Mouse (Mus musculus) heart, postnatal 25 days (tissue): Measurements from ENCODE around the gene Hook1. TPM values are rescaled to one million over a fixed set of nuclear protein-coding genes. Genes with fewer than 3 reads are reported as not detected.
"Not testable (repeated sequence)": the region's sequence is repeated elsewhere in the genome, so short reads cannot be mapped to it uniquely, and the experiment has no call there.

Experiments used
- DNase-seq: peaks from one replicate; pipeline ENCODE4 v3.0.0; 2022; ENCODE audit warnings: low spot score
- intact Hi-C: fragments of 180-260 bp; cut with DNase I; formaldehyde crosslinking; loops from one replicate; pipeline ENCODE4 v1.15.1; 2025
- total RNA-seq, 2 experiments: library from RNA; stranded (reverse); gene quantifications; 2 replicates each; pipeline ENCODE4 v1.2.3; 2021

Hook1 gene
- 1 to 10 TPM; 6.8 to 7.4 TPM for total RNA-seq

DNA sequence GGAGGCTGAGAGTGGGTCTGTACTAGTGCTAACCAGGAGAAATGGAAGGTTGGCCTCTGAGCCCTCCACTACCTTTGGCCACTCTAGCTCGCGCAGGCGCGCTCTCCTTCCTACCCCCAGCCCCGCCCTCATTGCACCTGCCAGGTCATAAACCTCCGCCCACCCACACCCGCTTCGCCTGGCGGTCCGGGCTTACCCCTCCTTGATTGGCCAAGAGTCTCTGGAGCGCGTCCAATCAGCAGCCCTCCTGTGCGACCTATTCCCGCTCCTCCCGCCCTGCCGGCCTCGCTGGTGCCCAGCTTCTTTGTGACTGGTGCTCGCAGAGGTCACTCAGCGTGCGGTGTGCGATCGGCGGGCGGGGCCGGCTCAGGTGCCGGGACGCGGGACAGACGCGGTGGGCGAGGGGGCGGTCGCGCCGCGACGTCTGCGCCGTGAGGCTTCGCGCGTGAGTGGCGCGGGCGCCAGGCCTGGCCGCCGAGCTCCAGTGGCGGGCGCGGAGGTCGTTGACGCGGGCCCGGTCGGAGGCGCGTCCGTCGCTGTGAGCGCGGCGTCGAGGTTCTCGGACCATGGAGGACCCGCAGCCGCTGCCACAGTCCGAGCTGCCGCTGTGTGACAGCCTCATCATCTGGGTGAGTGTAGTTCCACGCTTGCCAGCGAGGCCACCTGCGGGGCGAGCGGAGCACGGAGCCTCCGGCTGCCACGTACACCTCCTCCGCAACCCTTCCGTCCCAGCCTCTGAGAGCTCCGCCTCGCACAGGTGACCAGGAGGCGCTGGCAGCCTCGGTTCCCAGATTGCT, at the start of gene Hook1:
Hook1 (plus strand) TSS at position 313 of the 797 bp plus-strand sequence.
- intact Hi-C loops = no loop called here
- peak; percentile 68 for DNase-seq

DNA sequence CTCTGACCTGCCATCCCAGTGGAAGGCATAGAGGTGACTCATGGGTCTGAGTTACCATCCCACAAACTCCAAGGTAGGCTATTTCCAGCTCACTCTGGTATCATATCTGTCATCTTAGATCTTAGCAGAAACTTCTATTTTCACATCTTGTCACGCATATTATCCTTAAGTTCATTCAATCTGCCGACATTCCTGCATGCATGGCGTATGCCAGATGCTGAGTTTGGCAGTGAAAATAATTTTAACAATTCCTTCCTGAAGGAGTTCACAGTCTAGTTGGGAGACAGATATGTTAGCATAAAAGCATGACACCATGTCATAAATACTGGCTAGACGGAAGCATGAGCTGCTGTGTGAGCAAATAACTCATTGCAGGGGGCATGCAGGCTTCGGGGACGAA, 49.3 kb upstream of the Hook1 start:
- DNase-seq = no peak
- intact Hi-C loops = no loop called here

DNA sequence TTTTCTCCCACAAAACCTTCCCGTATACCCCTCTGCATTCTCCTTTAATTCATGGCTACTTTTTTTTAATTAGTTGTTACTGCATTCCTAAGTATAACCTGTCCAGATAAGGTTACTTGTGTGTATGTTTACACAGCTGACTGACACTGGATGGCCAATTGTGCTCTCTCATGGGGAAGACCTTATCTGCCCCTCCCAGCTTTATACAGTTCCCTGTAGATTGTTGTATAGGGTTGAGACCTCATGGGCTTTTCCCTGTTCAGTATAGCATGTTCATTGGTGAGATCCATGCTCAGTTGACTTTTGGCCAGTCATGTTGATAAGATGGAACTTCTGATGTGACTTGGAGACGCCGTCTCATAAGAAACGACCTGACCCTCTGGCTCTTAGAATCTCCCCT, 46.6 kb upstream of the Hook1 start:
- no peak for DNase-seq
- intact Hi-C loops = loop anchor here (10.0 kb wide), 1 partner anchor 1256 kb away; no protein-coding TSS in a partner anchor

DNA sequence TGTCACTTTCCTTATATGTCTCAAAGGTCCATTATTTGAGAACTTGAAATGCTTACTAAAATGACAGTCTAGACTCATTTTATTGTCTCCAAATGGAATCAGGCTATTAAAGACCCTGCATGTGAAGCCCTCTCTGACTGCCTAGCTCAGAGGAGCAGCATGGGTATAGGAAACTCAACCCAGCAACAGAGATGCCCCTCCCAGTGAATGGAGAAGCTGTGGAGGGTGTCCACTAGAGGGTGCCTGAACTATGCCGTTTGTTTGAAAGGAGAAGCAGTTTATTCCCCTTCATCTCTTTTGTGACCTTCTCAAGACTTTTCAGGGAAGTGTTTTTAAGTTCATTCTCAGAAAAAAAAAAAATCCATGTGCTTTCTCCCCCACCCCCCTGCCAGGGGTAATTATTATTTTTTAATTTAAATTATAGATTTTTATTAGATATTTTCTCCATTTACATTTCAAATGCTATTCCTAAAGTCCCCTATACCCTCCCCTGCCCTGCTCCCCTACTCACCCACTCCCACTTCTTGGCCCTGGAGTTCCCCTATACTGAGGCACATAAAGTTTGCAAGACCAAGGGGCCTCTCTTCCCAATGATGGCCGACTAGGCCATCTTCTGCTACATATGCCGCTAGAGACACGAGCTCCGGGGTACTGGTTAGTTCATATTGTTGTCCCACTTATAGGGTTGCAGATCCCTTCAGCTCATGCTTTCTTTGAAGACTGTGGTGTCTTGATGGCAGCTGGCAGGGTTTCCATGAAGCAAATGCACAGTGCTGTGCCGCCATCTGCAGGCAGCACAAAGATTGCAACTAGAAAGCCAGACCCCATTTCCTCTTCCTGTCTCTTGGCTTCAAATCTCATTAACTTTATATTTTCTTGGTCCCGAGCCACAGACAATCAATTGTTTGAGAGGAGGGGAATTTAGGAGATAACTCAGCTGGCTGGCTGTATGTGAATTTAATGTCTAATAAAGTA, 42.5 kb upstream of the Hook1 start:
- peak; percentile 10 for DNase-seq
- intact Hi-C loops = loop anchor here (2.0 to 10.0 kb wide), 2 partner anchors 916 to 1260 kb away; no protein-coding TSS in a partner anchor

DNA sequence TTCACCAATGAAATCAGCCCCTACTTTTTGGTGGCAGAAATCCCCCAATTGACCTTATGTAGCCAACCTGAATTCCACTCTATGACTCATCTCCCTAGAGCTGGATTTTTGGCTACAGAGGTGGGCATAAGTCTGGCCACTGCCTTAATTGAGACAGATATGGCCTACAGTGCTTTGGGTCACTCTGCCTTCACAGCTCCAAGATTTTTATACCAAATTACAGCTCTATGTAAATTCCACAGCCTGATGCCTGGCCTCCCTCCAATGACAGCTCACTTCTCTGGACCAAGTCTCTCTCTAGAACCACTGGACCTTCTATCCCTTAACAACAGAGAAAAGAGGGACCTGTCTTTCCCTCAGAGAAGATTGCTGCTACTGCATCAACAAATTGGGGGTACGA, 38.2 kb upstream of the Hook1 start:
- intact Hi-C loops = loop anchor here (10.0 kb wide), 1 partner anchor 1264 kb away; no protein-coding TSS in a partner anchor
- DNase-seq = no peak

DNA sequence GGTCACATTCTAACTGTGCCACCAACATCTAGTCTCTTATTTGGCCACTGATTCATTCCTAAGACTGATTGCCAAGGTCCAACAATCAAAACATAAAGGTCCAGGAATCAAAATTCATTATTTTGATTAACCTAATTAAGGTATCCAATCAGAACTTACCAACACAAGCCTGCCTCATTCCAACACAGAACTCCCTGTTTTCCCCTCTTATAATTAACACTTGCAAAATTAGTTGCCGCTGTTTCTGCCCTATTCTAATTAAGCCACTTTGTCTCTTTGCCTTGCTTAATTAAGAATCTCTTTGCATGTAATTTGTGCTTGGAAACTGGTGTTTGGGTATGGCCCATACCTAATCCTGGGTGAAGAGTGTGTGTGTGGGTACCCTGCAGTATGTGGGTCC, 37.1 kb upstream of the Hook1 start:
- intact Hi-C loops = loop anchor here (10.0 kb wide), 1 partner anchor 1265 kb away; no protein-coding TSS in a partner anchor

DNA sequence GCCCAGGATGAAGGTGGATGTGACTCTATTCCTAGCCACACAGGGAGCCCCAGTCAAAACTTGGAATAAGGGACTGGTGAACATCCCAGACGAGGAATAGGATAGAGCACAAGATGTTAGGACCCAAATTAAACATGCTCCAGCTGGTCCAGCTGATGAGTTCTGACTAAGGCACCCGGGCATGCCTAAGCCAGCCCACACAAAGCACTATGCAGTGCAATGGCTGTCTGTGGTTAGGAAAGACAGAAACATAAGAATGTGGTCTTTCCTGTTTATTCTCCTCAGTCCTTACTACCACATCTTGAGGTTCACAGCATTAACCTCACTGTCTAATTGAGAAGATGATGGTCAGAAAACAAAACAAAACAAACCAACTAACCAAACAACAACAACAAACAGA, 35.7 kb upstream of the Hook1 start:
- intact Hi-C loops = no loop called here
- no peak for DNase-seq

More for the DNA sequence above, 37.1 kb upstream of the Hook1 start:
- no peak for DNase-seq

DNA sequence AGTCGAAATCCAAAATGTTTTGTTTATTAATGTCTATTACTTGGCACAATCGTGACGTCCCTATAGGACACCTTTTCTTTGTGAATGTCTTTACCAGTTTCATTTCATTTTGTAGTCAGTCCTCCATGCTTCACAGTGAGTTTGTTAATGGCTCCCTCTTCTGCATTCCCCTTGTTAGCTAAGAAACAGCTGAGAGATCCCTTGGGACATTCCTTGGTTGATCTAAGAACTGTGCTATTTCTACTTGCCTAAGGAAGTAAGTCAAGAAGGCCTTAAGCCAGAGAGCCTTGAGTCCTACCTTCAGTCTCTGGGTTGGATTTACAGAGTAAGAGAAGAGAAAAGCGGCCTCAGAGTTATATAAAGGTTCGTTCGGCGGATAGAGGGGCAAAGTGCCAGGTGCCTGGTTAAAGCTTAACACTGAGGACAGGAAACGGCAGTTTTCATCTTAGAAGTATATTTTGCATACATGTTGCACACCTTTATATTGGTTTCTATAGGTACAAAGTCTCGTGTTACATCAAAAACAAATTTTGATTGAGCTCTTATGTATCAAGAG, 33.2 kb upstream of the Hook1 start:
- no peak for DNase-seq
- intact Hi-C loops = no loop called here

DNA sequence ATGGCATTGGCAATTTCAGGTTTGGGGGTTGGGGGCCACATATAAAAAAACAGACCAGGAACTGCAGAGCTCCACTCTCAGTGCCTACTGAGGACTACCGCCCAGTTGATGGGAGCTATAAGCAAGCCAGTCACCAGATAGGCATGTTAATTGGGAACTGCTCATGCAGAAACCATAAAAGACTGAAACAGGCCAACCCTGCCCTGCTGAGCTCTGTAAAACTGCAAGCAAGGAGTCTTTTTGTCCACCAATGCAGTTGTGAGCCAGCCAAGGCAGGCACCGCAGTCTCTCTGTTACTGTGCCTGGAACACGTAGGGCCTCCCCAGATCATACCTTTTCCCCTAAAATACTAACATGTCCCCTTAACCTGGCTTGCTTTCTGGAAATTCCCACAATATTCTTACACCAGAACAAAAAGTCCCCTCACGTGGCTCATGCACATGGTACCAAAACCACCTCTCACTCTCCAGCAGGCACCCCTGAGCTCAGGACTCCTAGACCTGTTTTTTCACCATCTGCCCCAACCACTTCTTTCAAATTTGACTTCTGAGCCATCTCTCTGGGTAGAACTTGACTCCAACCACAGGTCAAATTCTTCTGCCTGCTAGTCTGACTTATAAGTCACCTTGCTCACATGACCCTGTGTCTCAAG, 32.5 kb upstream of the Hook1 start:
- no peak for DNase-seq
- intact Hi-C loops = no loop called here

DNA sequence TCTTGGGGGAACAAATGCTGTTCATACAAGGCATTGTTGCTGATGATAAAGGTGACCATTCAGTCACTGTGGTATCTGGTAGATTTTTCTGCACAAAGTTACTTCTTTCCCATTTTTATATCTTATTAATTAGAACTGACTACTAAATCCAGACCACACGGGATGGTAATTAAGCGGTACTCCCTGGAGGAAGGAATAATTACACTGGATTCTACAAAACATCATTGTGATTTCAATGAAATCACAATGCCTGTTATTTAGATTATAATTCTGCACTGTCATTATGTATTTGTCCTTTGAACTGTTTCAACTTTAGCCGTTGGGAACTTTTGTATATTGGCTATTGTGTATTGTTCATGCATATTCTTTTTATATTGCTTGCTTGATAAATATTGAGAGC, 28.3 kb upstream of the Hook1 start:
- intact Hi-C loops = no loop called here
- DNase-seq = no peak

DNA sequence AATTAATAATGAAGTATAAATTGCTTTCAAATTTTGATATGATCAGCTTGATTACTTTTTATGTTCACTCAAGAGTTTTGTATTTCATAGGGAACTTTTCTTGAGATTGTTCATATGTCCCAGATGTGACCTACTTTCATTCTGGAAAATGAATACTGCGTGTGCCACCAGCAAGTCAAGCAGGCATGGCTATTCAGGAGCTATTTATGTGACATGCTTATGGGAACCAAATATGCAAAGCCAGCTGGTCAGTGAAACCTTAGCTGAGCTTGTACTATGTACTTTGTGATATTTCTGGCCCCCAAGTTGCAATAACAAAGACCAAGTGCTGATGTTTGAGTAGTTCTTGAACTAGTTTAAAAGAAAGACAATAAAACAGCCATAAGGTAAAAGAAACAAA, 19.1 kb upstream of the Hook1 start:
- intact Hi-C loops = no loop called here
- DNase-seq = no peak

DNA sequence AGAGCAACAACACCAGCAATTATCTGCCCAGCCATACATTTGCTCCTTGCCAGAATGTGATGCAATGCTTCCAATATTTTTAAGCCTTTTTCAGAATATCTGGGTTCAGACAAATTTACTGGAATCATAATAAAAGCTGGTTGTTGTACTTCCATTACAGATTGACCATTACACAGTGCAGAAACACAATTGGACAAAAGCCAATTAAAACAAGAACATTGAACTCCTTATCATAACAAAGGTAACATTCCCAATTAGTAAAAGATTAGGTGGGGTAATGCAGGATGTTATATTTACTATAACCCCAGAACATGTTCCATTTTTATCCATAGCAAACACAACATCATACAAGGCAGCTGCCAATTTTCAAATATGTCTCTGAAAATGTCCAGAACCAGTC, 13.7 kb upstream of the Hook1 start:
- no peak for DNase-seq
- intact Hi-C loops = no loop called here

DNA sequence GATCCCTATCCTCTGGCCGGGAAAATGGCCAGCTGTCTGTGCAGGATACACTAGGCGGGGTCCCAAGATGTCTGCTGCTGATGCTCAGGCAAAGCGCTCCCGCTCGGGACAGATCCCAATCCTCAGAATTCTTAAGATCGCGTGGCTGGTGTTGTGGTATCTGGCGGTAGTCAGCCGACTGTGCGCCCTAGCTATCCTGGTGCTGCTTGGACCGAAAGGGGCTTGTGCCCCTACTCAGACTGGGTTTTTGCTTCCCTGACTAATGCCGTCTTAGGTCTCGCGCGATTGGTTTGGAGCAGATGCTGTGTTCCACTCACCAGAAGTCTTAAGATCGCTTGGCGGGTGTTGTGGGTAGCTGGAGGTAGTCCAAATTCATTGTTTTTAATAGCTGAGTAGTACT, 15.2 kb downstream of the Hook1 start:
- intact Hi-C loops, DNase-seq: not testable (repeated sequence)

DNA sequence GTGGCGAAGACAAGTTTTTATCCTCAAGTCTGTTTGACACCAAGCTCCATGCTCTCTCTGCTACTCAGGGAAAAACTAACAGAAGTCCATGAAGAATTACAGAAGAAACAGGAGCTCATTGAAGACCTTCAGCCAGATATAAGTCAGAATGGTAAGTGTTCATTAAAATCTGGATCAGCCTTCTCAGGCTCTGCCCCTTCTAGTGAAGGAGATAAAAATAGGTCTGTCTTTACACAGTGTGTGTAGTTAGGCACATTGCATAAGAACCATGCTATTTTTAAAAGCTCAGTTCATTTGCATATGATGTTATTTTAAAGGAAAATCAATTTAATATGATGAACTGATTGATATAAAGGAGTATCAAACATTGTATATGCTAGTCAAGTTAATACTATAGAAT, 49.8 kb downstream of the Hook1 start:
- intact Hi-C loops = no loop called here
- no peak for DNase-seq

DNA sequence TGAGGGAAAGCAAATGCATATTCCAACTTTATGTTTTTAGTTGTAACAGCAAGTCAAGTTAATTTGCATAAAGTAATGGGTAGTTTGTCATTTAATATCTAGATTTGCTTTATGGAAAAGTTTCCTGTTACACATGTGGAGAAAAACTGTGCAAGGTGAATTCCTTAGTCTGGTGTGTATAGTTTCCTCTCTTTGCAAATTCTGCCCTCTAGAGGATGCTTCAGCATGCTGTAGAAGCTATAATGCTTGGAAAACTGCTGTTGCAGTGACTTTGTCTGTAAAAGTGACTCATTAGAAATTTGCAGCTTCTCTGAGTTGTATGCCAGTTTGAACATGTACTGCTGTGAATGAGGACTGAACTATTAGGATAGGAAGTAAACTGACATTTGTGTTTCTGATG, 55.8 kb downstream of the Hook1 start:
- intact Hi-C loops = no loop called here
- DNase-seq = no peak

DNA sequence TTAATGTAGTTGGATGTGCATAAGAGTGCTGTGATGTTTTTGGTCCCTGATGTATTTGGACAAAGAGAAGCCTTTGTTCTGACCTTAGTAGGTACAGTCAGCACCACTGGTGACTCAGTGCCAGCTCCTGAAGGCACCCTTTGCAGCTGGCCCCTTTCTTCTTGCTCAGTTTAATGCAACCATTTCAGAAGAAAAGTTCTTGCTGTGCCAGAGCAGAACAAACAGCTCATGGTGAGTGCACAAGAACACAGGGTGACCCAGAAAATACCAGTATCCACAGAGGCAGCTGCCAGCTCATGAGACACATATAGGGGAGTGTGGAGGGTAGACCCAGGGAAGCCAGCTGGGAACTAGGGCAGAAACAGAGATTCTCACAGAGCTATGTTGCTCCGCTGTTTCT, 61.4 kb downstream of the Hook1 start:
- intact Hi-C loops = no loop called here
- no peak for DNase-seq

DNA sequence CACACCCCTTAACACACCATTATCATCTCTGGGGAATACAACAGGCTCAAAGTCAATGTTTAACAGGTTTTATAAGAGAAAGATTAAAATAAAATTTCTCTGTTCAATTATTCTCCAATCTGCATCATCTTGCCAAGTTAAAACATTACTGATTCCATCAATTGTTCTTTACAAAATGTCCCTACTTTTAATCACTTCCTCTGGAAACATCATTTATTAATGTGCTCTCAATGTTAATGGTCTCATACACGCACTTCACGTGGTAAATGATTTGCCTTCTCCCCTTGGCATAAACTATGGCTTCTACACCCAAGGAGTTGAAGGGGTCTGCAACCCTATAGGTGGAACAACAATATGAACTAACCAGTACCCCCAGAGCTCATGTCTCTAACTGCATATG, 93.1 kb downstream of the Hook1 start:
- intact Hi-C loops = no loop called here
- DNase-seq = no peak

DNA sequence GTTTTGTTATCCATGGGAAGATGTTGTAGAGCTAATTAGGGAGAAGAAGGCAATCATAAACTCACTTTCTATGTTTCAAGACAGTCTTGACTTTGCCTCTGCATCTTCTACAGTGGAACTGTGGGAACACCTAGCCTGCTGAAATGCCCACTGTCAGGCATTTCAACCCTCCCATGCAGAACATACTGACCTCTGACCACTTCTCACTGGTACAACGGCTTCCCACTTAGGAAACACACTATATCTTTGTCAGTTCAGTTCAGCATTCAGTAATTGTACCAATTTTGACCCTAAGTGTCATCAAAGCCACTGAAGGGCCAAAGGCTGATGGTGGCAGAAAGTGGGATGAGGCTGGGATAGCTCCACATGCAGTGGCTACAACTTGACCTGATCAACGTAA, 95.0 kb downstream of the Hook1 start:
- no peak for DNase-seq
- intact Hi-C loops = no loop called here
